Mouse (Mus musculus) adrenal gland, postnatal 10 days (tissue): ENCODE results near the gene Cypt14. TPM values are rescaled to one million over a fixed set of nuclear protein-coding genes. Genes with fewer than 3 reads are reported as not detected.
"Not testable (repeated sequence)": the region's sequence is repeated elsewhere in the genome, so short reads cannot be mapped to it uniquely, and the experiment has no call there.

Source experiments
- DNase-seq: peaks from one replicate; pipeline ENCODE4 v3.0.0; 2021; ENCODE audit warnings: mixed read lengths
- long read RNA-seq, 2 experiments: library from polyadenylated mRNA; stranded (forward); transcript quantifications; one replicate each; pipeline ENCODE4 v2.0.0; 2021
- total RNA-seq, 2 experiments: library from RNA; stranded (reverse); gene quantifications; 2 replicates each; pipeline ENCODE4 v1.2.3; 2021

The Cypt14 gene
- total RNA-seq = not detected
- long read RNA-seq, experiment 1 = 0 reads
- long read RNA-seq, experiment 2 = 0 reads

GRCm38 (mm10) chrX:39863504-39863903 is at the start of gene Cypt14:
TSS of gene Cypt14 (minus strand) at chrX:39863604.
- DNase-seq = not testable (repeated sequence)
